Comparison of ENCODE assay signal across 10 mouse cellular contexts in genomic region chr17:44677782-44678181, GRCm38 (mm10).
A peak's percentile ranks its signal among the peaks of the same experiment; 100 is the strongest.
DNase-seq lines count a peak whose midpoint lies in the region; ATAC-seq and TF ChIP-seq lines count a peak whose summit lies in the region.
"Had no signal": no experiment of that assay in that cellular context is flagged by ENCODE, and none has a peak within 500 bp of the region (broad histone marks: within the 10 kb centered on the region; RNA-seq: fewer than 3 reads in every experiment).

No protein-coding gene starts in this region.

- no peak overlapping the region for H3K27ac ChIP-seq in limb, embryonic 14.5 days (replicated peaks; ENCODE audit: low read depth, low read length)
- no peak overlapping the region for H3K27ac ChIP-seq in limb, embryonic 10.5 days
- no peak overlapping the region for H3K27ac ChIP-seq in embryonic facial prominence, embryonic 13.5 days
- H3K27ac ChIP-seq: heart, embryonic 15.5 days; macrophage had no signal

- no peaks in the 10 kb centered on the region; the same call in 1 of the 2 replicates for H3K36me3 ChIP-seq in limb, embryonic 14.5 days (ENCODE audit: control insufficient read depth, insufficient read depth, low read length)
- H3K36me3 ChIP-seq in limb, embryonic 10.5 days: no peaks in the 10 kb centered on the region
- H3K36me3 ChIP-seq in embryonic facial prominence, embryonic 13.5 days: peaks cover 17% of the 10 kb centered on the region
- H3K36me3 ChIP-seq: heart, embryonic 15.5 days had no signal

- no peak overlapping the region for H3K9ac ChIP-seq in limb, embryonic 14.5 days (ENCODE audit: low read depth, low read length, severe bottlenecking)
- H3K9ac ChIP-seq in embryonic facial prominence, embryonic 13.5 days: peak overlapping the region; percentile 11; the same call in 1 of the 2 replicates
- H3K9ac ChIP-seq: heart, embryonic 15.5 days had no signal

- TF ChIP-seq POLR2A in limb, embryonic 14.5 days (IDR thresholded peaks at IDR 0.05; ENCODE audit: borderline replicate concordance, extremely low read depth, insufficient read depth, insufficient read length): no peak

- DNase-seq in limb, embryonic 14.5 days (ENCODE audit: low spot score): peak; percentile 11
- no peak for DNase-seq in limb, embryonic 10.5 days (ENCODE audit: low spot score)
- peak; percentile 32 for DNase-seq in adrenal gland, adult 8-10 months
- peak; percentile 11 to 14 for DNase-seq in kidney, postnatal 36 days
- DNase-seq in thymus, postnatal 4 days: no peak
- DNase-seq: cerebellum, adult 9-10 months had no signal

- peaks cover under 1% of the 10 kb centered on the region; the same call in 1 of the 2 replicates for H3K4me1 ChIP-seq in limb, embryonic 14.5 days (ENCODE audit: control insufficient read depth, insufficient read depth, low read length)
- H3K4me1 ChIP-seq in limb, embryonic 10.5 days: peaks cover under 1% of the 10 kb centered on the region; the same call in 1 of the 2 replicates
- H3K4me1 ChIP-seq in embryonic facial prominence, embryonic 13.5 days: peaks cover 32% of the 10 kb centered on the region

- no peak for ATAC-seq in limb, embryonic 14.5 days (ENCODE audit: low FRiP score, low read depth)
- no peak for ATAC-seq in embryonic facial prominence, embryonic 13.5 days (ENCODE audit: insufficient number of reproducible peaks, insufficient read depth, low FRiP score, low TSS enrichment, low read depth)
- ATAC-seq in erythroid progenitor cell, adult 5-6 weeks (replicated peaks; ENCODE audit: low FRiP score, poor library complexity, severe bottlenecking): no peak

- no peak overlapping the region for H3K4me2 ChIP-seq in limb, embryonic 14.5 days (replicated peaks; ENCODE audit: low read depth, low read length, severe bottlenecking)
- H3K4me2 ChIP-seq in embryonic facial prominence, embryonic 13.5 days: no peak overlapping the region
- H3K4me2 ChIP-seq: heart, embryonic 15.5 days had no signal

- H3K9me3 ChIP-seq in limb, embryonic 14.5 days (ENCODE audit: control insufficient read depth, low read length): peaks cover 12% of the 10 kb centered on the region; the same call in 1 of the 2 replicates
- no peaks in the 10 kb centered on the region for H3K9me3 ChIP-seq in limb, embryonic 10.5 days (replicated peaks)
- H3K9me3 ChIP-seq in embryonic facial prominence, embryonic 13.5 days: peaks cover 5% of the 10 kb centered on the region; the same call in 1 of the 2 replicates
- H3K9me3 ChIP-seq: heart, embryonic 15.5 days had no signal

- H3K4me3 ChIP-seq in limb, embryonic 14.5 days (replicated peaks; ENCODE audit: low read length): no peak overlapping the region
- H3K4me3 ChIP-seq in limb, embryonic 10.5 days: no peak overlapping the region
- no peak overlapping the region for H3K4me3 ChIP-seq in embryonic facial prominence, embryonic 13.5 days
- H3K4me3 ChIP-seq: heart, embryonic 15.5 days had no signal

- H3K27me3 ChIP-seq in limb, embryonic 14.5 days (ENCODE audit: control insufficient read depth, insufficient read depth, low read length): no peaks in the 10 kb centered on the region
- no peaks in the 10 kb centered on the region for H3K27me3 ChIP-seq in limb, embryonic 10.5 days (ENCODE audit: low read depth, poor library complexity, severe bottlenecking)
- no peaks in the 10 kb centered on the region for H3K27me3 ChIP-seq in embryonic facial prominence, embryonic 13.5 days
- H3K27me3 ChIP-seq: heart, embryonic 15.5 days had no signal

- 75% methylated on average over 7 of the region's 7 CpGs for WGBS in limb, embryonic 14.5 days
- 90% methylated on average over 7 of the region's 7 CpGs for WGBS in limb, embryonic 10.5 days
- 52% methylated on average over 7 of the region's 7 CpGs for WGBS in embryonic facial prominence, embryonic 13.5 days

Comparison
In these comparisons a context has a peak if more than half of its experiments do, and no peak if none do; other contexts are left out.
1. DNase-seq: peak in limb, embryonic 14.5 days (single experiment), adrenal gland, adult 8-10 months (single experiment) and kidney, postnatal 36 days (2 of 2); none in limb, embryonic 10.5 days (single experiment) and thymus, postnatal 4 days (single experiment).